Mouse (Mus musculus) gastrocnemius, postnatal 4 days (tissue): Measurements from ENCODE around the gene Tnrc6b. TPM values are rescaled to one million over a fixed set of nuclear protein-coding genes. Genes with fewer than 3 reads are reported as not detected.

Experiments used
- DNase-seq, 2 experiments: peaks; one replicate each; pipeline ENCODE4 v3.0.0; 2021 to 2022; ENCODE audit warnings: low spot score in 2 of 2, mixed read lengths in 2 of 2
- total RNA-seq, 2 experiments: library from RNA; stranded (reverse); gene quantifications; 2 replicates each; pipeline ENCODE4 v1.2.3; 2021

Gene Tnrc6b
- total RNA-seq, 2 experiments from 2014 or later = 80.8 to 81.1 TPM

GRCm38 (mm10) chr15:80781218-80781806, 70.2 kb downstream of the Tnrc6b start:
- no peak for DNase-seq

GRCm38 (mm10) chr15:80784553-80784971, 73.4 kb downstream of the Tnrc6b start:
- DNase-seq = no peak

- DNase-seq = no peak
Measured at GRCm38 (mm10) chr15:80785699-80786098, 74.6 kb downstream of the Tnrc6b start.

GRCm38 (mm10) chr15:80787746-80788145, 76.6 kb downstream of the Tnrc6b start:
- no peak for DNase-seq

DNA sequence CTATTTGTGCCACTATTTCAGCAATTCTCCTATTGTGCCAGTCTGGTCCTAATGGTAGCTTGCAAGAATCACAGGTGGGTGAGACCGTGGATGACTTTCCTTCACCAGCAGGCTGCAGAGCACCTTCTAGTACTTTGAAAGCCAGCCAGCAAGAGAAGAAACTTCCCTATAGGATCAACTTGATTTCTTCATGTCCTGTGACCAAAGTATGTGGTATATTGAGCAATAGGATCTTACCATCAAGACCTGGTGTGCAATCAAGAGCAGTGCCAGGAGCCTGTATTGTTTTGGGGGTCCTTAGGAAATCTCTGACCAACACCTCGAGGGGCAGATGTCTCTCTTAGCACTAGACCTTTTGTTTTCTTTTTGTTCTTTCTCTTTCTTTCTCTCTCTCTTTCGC, 81.4 kb downstream of the Tnrc6b start:
- no peak for DNase-seq

DNA sequence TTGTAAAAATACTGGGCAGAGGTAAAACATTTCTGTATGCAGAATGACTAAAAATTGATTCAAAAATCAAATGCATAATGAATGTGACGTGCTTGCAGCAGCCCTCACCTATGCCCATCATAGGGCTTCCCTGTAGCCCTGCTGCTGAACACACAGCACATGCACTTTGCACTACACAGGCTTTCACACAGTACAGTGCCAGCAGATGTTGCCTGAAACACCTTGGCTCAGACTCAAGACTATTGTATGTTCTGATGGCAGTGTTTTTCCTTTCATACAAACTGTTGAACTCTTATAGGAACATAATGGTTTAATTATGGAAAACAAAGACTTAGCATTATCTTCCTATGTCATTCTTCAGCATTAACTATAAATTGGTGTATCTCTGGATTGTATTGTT, 84.0 kb downstream of the Tnrc6b start:
- no peak for DNase-seq

GRCm38 (mm10) chr15:80797757-80798156, 86.6 kb downstream of the Tnrc6b start:
- peak in 1 of 2 experiments; percentile 17 for DNase-seq

GRCm38 (mm10) chr15:80798367-80799073, 87.4 kb downstream of the Tnrc6b start:
- DNase-seq = peak; percentile 68 to 87

- peak in 1 of 2 experiments; percentile 36 for DNase-seq
Measured at GRCm38 (mm10) chr15:80799074-80799633, 88.0 kb downstream of the Tnrc6b start.

- peak in 1 of 2 experiments; percentile 37 for DNase-seq
Measured at GRCm38 (mm10) chr15:80799634-80800137, 88.6 kb downstream of the Tnrc6b start.

GRCm38 (mm10) chr15:80800201-80800600, 89.1 kb downstream of the Tnrc6b start:
- no peak for DNase-seq

DNA sequence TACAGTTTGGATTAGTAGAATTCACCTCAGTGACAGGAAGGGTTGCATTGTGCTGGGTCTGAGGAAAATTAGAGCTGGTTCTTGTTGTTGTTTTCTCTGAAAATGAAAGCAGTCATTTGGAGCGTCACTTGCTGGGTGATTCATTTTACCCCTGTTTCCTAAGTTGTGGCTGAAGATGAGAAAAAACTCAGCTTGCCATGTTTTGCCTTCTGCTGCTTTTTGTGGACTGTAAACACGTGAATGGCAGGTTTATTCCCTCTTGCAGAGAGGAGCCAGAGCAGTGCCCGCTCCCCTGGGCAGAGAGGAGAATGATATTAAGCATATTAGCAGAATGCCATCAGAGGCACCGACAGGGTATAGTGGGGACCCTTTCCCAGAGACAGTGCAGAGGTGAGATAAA, 89.7 kb downstream of the Tnrc6b start:
- DNase-seq = no peak

- no peak for DNase-seq
Measured at GRCm38 (mm10) chr15:80801597-80801996, 90.5 kb downstream of the Tnrc6b start.

GRCm38 (mm10) chr15:80807162-80807561, 96.0 kb downstream of the Tnrc6b start:
- DNase-seq = no peak

- DNase-seq = no peak
Measured at GRCm38 (mm10) chr15:80810226-80810625, 99.1 kb downstream of the Tnrc6b start.

- no peak for DNase-seq
Measured at GRCm38 (mm10) chr15:80812840-80813239, 101.7 kb downstream of the Tnrc6b start.

DNA sequence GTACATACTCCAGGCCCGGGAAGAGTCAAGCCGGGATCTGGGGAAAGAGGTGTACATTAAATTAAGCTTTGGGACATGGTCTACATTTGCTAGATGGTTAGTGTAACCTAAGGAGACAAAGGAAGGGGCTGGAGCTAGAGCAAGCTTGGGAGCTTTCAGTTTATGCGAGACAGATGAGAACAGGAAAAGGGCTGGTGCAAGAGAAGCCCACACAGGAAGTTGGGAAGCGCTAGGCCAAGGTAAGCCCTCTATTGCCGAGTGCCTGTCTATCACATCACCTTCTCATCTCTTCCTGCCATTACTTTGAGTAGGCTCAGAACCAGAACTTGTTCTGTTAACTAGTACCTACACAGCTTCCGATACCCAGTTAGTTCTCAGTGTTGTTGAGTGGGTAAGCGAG, 103.7 kb downstream of the Tnrc6b start:
- DNase-seq = no peak

DNA sequence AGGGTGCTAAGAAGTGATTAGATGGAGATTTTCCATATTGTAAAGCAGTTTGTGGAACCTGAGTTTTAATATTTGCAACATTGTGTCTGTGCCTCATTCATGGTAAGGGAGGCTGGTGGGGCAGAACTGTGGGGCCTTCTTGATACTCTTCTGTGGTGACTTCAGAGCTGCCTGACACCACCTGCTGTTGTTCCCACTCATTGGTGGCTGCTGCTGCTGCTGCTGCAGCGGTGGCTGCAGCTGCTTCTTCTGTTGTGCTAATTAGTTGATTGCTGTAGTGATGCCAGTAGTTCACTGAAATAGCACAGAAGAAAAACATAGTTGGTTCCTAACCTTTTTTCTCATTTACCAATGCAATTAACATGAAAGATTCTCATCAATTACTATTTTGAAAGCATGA, 111.2 kb downstream of the Tnrc6b start:
- no peak for DNase-seq

GRCm38 (mm10) chr15:80831170-80831569, 120.1 kb downstream of the Tnrc6b start:
- DNase-seq = no peak

DNA sequence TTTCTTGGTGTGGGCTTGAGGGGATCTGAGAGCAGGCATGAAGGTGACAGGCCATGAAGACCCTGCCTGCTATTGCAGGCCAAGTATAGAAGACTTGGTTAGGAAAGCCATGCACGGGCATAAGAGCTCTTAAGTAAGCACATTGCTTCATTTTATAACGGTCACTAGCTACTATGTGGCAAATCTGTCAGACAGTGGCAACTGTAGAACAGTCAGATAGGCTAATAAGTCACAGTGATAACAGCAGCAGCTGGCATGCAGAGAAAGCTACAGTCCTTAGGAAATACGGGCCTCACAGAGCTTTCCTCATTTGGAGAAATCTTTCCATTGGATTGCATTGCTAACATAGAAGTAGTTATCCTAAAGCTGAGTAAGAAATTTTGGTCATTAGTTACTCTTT, 121.7 kb downstream of the Tnrc6b start:
- DNase-seq = no peak

- DNase-seq = no peak
Measured at GRCm38 (mm10) chr15:80836246-80836645, 125.1 kb downstream of the Tnrc6b start.

DNA sequence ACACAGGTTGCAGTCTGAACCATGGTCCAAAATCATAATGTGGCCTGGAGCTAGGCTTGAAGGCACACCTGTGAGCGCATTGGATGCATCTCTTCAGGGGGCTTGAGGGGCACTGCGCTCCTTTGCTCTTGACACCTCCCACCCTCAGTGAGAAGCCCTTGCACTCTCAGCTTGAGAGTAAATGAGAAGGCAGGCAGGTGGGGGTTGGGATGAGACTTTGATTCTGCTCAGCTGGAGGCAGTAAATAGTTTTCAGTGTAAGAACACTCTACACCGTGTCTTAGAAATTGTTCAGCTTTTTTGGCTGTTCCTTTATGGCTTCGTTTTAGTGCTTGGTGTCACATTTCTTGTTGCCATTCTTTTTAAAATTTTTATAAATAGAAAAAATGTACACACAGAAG, 127.7 kb downstream of the Tnrc6b start:
- no peak for DNase-seq
